Mouse (Mus musculus) skeletal muscle tissue, adult 2 months (tissue): ENCODE results near the gene Psmb3.
A peak's percentile ranks its signal among the peaks of the same experiment; 100 is the strongest.
"Not testable (repeated sequence)": the region's sequence is repeated elsewhere in the genome, so short reads cannot be mapped to it uniquely, and the experiment has no call there.

Source experiments
- DNase-seq: peaks from one replicate; pipeline ENCODE4 v3.0.0-alpha.2; 2012; ENCODE audit warnings: low read depth, low spot score

The Psmb3 gene

GRCm38 (mm10) chr11:97703039-97703826 is at the start of gene Psmb3:
TSS of gene Psmb3 (plus strand) at chr11:97703399.
- peak; percentile 100 for DNase-seq

- no peak for DNase-seq
These were observed 49.0 kb upstream of the Psmb3 start for GRCm38 (mm10) chr11:97654210-97654609.

GRCm38 (mm10) chr11:97656269-97656971 is 46.8 kb upstream of the Psmb3 start:
- no peak for DNase-seq

- DNase-seq, result no peak
These were observed 45.8 kb upstream of the Psmb3 start for GRCm38 (mm10) chr11:97657184-97657945.

GRCm38 (mm10) chr11:97657967-97658366 is 45.2 kb upstream of the Psmb3 start:
- DNase-seq, result not testable (repeated sequence)

- no peak for DNase-seq
These were observed 44.4 kb upstream of the Psmb3 start for GRCm38 (mm10) chr11:97658751-97659266.

- no peak for DNase-seq
These were observed 43.8 kb upstream of the Psmb3 start for GRCm38 (mm10) chr11:97659267-97659989.

GRCm38 (mm10) chr11:97659990-97660714 is 43.0 kb upstream of the Psmb3 start:
- DNase-seq, result peak; percentile 72

GRCm38 (mm10) chr11:97660734-97661647 is 42.2 kb upstream of the Psmb3 start:
- DNase-seq, result no peak

- DNase-seq, result peak; percentile 76
These were observed 41.5 kb upstream of the Psmb3 start for GRCm38 (mm10) chr11:97661648-97662133.

- no peak for DNase-seq
These were observed 40.8 kb upstream of the Psmb3 start for GRCm38 (mm10) chr11:97662207-97662892.

GRCm38 (mm10) chr11:97662893-97663527 is 40.2 kb upstream of the Psmb3 start, which contains the start of gene Mllt6:
TSS of gene Mllt6 (plus strand) at chr11:97663414.
- DNase-seq, result peak; percentile 63

GRCm38 (mm10) chr11:97663528-97664338 is 39.5 kb upstream of the Psmb3 start:
- DNase-seq, result no peak

- no peak for DNase-seq
These were observed 38.9 kb upstream of the Psmb3 start for GRCm38 (mm10) chr11:97664339-97664665.

GRCm38 (mm10) chr11:97664771-97665240 is 38.4 kb upstream of the Psmb3 start:
- no peak for DNase-seq

GRCm38 (mm10) chr11:97665431-97665830 is 37.8 kb upstream of the Psmb3 start:
- no peak for DNase-seq

GRCm38 (mm10) chr11:97666221-97666620 is 37.0 kb upstream of the Psmb3 start:
- DNase-seq, result no peak
